Mouse (Mus musculus): ENCODE results near the gene Arhgef3. TPM values are rescaled to one million over a fixed set of nuclear protein-coding genes. Genes with fewer than 3 reads are reported as not detected.
"Not testable (repeated sequence)": the region's sequence is repeated elsewhere in the genome, so short reads cannot be mapped to it uniquely, and the experiment has no call there.

The Arhgef3 gene
- polyA plus RNA-seq, 1 experiment from 2014 or later, result 5.4 TPM

DNA sequence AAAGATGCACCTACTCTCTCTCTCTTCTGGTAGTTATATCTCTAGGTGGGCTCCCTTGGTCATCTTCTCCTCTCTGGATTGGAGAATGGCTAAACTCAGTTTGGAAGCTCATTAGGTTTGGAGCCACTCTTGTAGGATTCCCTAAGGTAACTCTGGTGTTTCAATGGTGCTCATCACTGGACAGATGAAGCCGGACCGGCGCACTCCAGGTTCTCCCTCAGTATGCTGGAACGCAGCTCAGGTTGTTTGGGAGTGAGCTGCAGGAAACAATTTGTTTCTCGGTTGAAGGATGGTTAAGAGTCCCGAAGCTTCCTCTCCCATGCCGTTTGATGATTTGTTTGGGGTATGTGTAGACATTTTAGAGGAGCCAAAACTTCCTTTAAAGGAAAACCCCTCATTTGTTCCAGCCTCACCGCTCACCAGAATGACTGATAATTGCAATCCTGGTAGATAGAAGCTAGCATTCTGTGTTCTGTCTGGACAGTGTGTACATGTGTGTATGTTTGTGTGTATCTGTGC lies 124.0 kb downstream of the Arhgef3 start:
- Histone ChIP-seq H3K9me3 (replicated peaks; ENCODE audit: control insufficient read depth, low read length) (no peaks in the 10 kb centered on the region), H3K27ac (replicated peaks; ENCODE audit: low read depth, low read length) (no peak overlapping the region), H3K9ac (replicated peaks; ENCODE audit: low read length) (no peak overlapping the region), H3K4me2 (ENCODE audit: low read depth, low read length) (no peak overlapping the region), H3K27me3 (ENCODE audit: control insufficient read depth, insufficient read depth, low read length) (no peaks in the 10 kb centered on the region), H3K4me1 (ENCODE audit: control insufficient read depth, insufficient read depth, low read length) (no peaks in the 10 kb centered on the region), H3K36me3 (replicated peaks; ENCODE audit: control insufficient read depth, insufficient read depth, low read depth, low read length) (no peaks in the 10 kb centered on the region), H3K4me3 (ENCODE audit: low read depth, low read length) (no peak overlapping the region)
- DNase-seq (ENCODE audit: low spot score) (no peak), ATAC-seq (replicated peaks; ENCODE audit: insufficient number of reproducible peaks, low FRiP score, low TSS enrichment, low read depth) (no peak)
- 78% methylated on average over 8 of the region's 8 CpGs for WGBS

DNA sequence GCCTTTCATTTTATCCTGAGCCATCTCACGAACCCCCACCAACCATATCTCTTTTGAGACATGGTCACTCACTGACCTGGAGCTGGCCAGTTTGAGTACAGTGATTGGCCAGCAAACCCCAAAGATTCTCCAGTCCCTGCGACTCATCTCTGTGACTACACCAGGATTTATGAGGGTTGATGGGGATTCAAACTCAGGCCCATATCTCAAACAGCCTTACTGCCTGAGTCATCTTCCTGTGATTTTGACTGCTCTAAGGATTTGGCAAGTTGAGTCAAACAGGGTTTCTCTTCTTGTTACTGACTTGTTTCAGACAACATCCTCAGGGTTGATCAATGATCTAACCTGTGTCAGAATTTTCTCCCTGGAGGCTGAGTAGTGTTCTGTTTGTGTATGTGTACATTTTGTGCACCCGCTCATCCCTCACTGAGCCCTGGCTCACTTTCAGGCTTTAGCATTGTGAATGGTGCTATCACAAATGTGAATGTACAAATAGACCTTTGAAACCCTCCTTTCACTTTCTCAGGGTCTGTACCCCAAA lies 124.9 kb downstream of the Arhgef3 start:
- 82% methylated on average over 3 of the region's 3 CpGs for WGBS
- Histone ChIP-seq H3K27me3 (ENCODE audit: control insufficient read depth, insufficient read depth, low read length) (no peaks in the 10 kb centered on the region), H3K9me3 (replicated peaks; ENCODE audit: control insufficient read depth, low read length) (no peaks in the 10 kb centered on the region), H3K4me3 (ENCODE audit: low read depth, low read length) (no peak overlapping the region), H3K36me3 (replicated peaks; ENCODE audit: control insufficient read depth, insufficient read depth, low read depth, low read length) (no peaks in the 10 kb centered on the region), H3K9ac (replicated peaks; ENCODE audit: low read length) (no peak overlapping the region), H3K4me2 (ENCODE audit: low read depth, low read length) (no peak overlapping the region), H3K27ac (replicated peaks; ENCODE audit: low read depth, low read length) (no peak overlapping the region), H3K4me1 (ENCODE audit: control insufficient read depth, insufficient read depth, low read length) (no peaks in the 10 kb centered on the region)
- no peak for ATAC-seq (replicated peaks; ENCODE audit: insufficient number of reproducible peaks, low FRiP score, low TSS enrichment, low read depth)
- DNase-seq (ENCODE audit: low spot score), result no peak

DNA sequence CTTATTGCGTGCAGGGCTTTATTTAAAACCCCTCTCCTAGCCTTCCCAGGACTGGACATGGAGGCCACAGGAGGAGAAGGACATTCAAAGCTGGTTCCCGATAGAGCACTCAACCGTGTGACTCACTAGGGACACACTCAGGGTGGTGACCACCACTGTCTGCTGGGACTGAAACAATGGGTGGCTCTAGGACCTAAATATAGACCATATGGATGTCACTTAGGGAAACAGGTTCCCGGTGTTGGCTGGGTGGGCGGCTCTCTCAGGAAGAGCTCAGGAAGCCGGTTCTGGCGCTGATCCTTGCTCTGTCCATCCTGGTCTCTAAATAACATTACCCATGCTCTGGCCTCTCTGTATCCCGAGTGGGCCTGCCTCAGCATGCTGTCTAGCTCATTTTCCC lies 127.6 kb downstream of the Arhgef3 start:
- DNase-seq (ENCODE audit: low spot score), result no peak

DNA sequence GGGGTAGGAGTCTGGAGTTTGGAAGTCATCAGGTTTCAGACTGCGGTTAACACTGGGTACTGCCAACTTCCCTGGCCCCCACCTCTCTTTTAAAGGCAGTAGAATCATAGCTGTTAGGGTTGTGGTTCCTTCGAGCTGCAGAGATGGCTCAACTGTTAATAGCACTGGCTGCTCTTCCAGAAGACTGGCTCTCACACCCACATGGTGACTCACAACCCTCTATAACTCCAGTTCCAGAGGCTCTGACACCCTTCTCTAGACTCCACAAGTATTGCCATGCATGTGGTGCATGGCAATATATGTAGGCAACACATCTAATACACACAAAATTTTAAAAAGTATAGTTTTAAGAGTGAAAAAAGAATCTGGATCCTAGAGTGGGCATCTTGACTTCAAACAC lies 128.1 kb downstream of the Arhgef3 start:
- WGBS, result 86% methylated on average over 2 of the region's 2 CpGs
- DNase-seq (ENCODE audit: low spot score) (no peak), ATAC-seq (replicated peaks; ENCODE audit: insufficient number of reproducible peaks, low FRiP score, low TSS enrichment, low read depth) (no peak)
- H3K4me1 ChIP-seq (ENCODE audit: control insufficient read depth, insufficient read depth, low read length), result no peaks in the 10 kb centered on the region
- no peaks in the 10 kb centered on the region for H3K36me3 ChIP-seq (replicated peaks; ENCODE audit: control insufficient read depth, insufficient read depth, low read depth, low read length)
- H3K4me3 ChIP-seq (ENCODE audit: low read depth, low read length), result no peak overlapping the region
- no peak overlapping the region for H3K4me2 ChIP-seq (ENCODE audit: low read depth, low read length)
- no peaks in the 10 kb centered on the region for H3K9me3 ChIP-seq (replicated peaks; ENCODE audit: control insufficient read depth, low read length)
- no peak overlapping the region for H3K9ac ChIP-seq (replicated peaks; ENCODE audit: low read length)
- H3K27me3 ChIP-seq (ENCODE audit: control insufficient read depth, insufficient read depth, low read length), result no peaks in the 10 kb centered on the region
- no peak overlapping the region for H3K27ac ChIP-seq (replicated peaks; ENCODE audit: low read depth, low read length)

More for the DNA sequence above, 127.6 kb downstream of the Arhgef3 start:
- no peak overlapping the region for H3K4me3 ChIP-seq (ENCODE audit: low read depth, low read length)
- no peak for ATAC-seq (replicated peaks; ENCODE audit: insufficient number of reproducible peaks, low FRiP score, low TSS enrichment, low read depth)
- no peaks in the 10 kb centered on the region for H3K9me3 ChIP-seq (replicated peaks; ENCODE audit: control insufficient read depth, low read length)
- WGBS, result 90% methylated on average over 8 of the region's 8 CpGs
- no peaks in the 10 kb centered on the region for H3K27me3 ChIP-seq (ENCODE audit: control insufficient read depth, insufficient read depth, low read length)
- H3K9ac ChIP-seq (replicated peaks; ENCODE audit: low read length), result no peak overlapping the region
- no peaks in the 10 kb centered on the region for H3K4me1 ChIP-seq (ENCODE audit: control insufficient read depth, insufficient read depth, low read length)
- no peaks in the 10 kb centered on the region for H3K36me3 ChIP-seq (replicated peaks; ENCODE audit: control insufficient read depth, insufficient read depth, low read depth, low read length)
- H3K4me2 ChIP-seq (ENCODE audit: low read depth, low read length), result no peak overlapping the region
- no peak overlapping the region for H3K27ac ChIP-seq (replicated peaks; ENCODE audit: low read depth, low read length)

DNA sequence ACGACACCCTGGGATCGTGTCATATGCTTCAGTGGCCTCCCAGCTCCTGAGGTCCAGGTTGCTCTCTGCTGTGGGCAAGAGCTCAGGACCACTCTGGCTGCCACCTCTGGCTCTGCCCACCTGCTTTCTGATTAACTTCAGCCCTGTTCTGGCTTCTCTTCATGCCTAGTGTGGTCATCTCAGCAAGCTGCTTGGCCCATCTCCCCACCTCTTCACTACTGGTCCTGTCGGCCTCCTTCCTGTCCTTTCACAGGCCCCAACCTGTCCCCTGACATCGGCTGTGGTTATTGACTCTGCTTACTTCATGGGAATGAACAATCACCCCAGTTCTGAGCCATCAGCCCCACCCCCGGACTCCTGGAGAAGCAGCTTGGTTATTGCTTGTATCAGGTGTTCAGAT lies 128.9 kb downstream of the Arhgef3 start:
- H3K36me3 ChIP-seq (replicated peaks; ENCODE audit: control insufficient read depth, insufficient read depth, low read depth, low read length), result no peaks in the 10 kb centered on the region
- H3K4me1 ChIP-seq (ENCODE audit: control insufficient read depth, insufficient read depth, low read length), result no peaks in the 10 kb centered on the region
- no peak overlapping the region for H3K4me3 ChIP-seq (ENCODE audit: low read depth, low read length)
- H3K27me3 ChIP-seq (ENCODE audit: control insufficient read depth, insufficient read depth, low read length), result no peaks in the 10 kb centered on the region
- H3K4me2 ChIP-seq (ENCODE audit: low read depth, low read length), result no peak overlapping the region
- 86% methylated on average over 5 of the region's 5 CpGs for WGBS
- DNase-seq (ENCODE audit: low spot score), result no peak
- no peak for ATAC-seq (replicated peaks; ENCODE audit: insufficient number of reproducible peaks, low FRiP score, low TSS enrichment, low read depth)
- no peak overlapping the region for H3K27ac ChIP-seq (replicated peaks; ENCODE audit: low read depth, low read length)
- no peaks in the 10 kb centered on the region for H3K9me3 ChIP-seq (replicated peaks; ENCODE audit: control insufficient read depth, low read length)
- no peak overlapping the region for H3K9ac ChIP-seq (replicated peaks; ENCODE audit: low read length)

DNA sequence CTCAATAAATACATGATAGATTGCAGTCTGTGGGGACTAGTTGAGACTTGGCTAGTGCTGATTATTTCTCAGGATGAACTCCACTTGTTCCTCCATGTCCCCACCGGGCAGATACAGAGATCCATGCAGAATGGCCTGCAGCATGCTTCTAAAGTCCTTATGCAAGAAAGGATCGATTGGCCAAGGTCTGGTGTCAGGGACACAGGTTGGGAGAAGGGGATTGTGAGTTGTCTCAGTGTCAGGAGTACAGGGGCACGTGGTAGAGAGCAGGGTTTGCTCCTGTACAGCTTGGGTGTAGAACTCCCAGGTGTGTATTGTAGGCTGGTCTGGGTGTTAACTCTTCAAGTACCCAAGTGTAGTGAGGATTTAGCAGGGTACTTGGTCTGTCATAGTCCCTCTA lies 130.2 kb downstream of the Arhgef3 start:
- Histone ChIP-seq H3K9me3 (replicated peaks; ENCODE audit: control insufficient read depth, low read length) (no peaks in the 10 kb centered on the region), H3K4me3 (ENCODE audit: low read depth, low read length) (no peak overlapping the region), H3K36me3 (replicated peaks; ENCODE audit: control insufficient read depth, insufficient read depth, low read depth, low read length) (no peaks in the 10 kb centered on the region), H3K4me2 (ENCODE audit: low read depth, low read length) (no peak overlapping the region), H3K27ac (replicated peaks; ENCODE audit: low read depth, low read length) (no peak overlapping the region), H3K27me3 (ENCODE audit: control insufficient read depth, insufficient read depth, low read length) (no peaks in the 10 kb centered on the region), H3K4me1 (ENCODE audit: control insufficient read depth, insufficient read depth, low read length) (no peaks in the 10 kb centered on the region), H3K9ac (replicated peaks; ENCODE audit: low read length) (no peak overlapping the region)
- 67% methylated on average over 3 of the region's 3 CpGs for WGBS
- ATAC-seq (replicated peaks; ENCODE audit: insufficient number of reproducible peaks, low FRiP score, low TSS enrichment, low read depth), result no peak
- no peak for DNase-seq (ENCODE audit: low spot score)

DNA sequence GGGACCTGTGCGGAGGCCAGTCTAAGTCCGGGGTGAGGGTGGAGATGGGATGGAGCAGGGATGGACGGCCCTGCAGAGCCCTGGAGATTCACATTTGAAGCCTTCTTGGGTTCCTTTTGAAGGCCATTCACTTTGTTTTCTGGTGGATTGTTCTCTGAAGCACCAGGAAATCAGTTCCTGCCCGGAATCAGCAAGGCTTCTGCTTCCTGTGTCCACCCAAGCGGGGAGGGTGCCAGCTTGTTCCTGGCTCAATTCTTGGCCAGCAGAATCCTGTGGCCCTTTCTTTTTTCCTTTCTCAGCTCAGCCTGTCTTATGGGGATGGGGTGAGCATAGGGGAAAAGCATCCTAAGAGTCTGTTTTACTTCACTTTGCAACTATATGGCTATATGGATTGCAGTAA lies 131.7 kb downstream of the Arhgef3 start:
- no peak for DNase-seq (ENCODE audit: low spot score)
- H3K27me3 ChIP-seq (ENCODE audit: control insufficient read depth, insufficient read depth, low read length), result no peaks in the 10 kb centered on the region
- H3K27ac ChIP-seq (replicated peaks; ENCODE audit: low read depth, low read length), result no peak overlapping the region
- no peak overlapping the region for H3K4me2 ChIP-seq (ENCODE audit: low read depth, low read length)
- 85% methylated on average over 5 of the region's 5 CpGs for WGBS
- H3K4me3 ChIP-seq (ENCODE audit: low read depth, low read length), result no peak overlapping the region
- no peaks in the 10 kb centered on the region for H3K9me3 ChIP-seq (replicated peaks; ENCODE audit: control insufficient read depth, low read length)
- no peaks in the 10 kb centered on the region for H3K36me3 ChIP-seq (replicated peaks; ENCODE audit: control insufficient read depth, insufficient read depth, low read depth, low read length)
- no peaks in the 10 kb centered on the region for H3K4me1 ChIP-seq (ENCODE audit: control insufficient read depth, insufficient read depth, low read length)
- no peak overlapping the region for H3K9ac ChIP-seq (replicated peaks; ENCODE audit: low read length)
- no peak for ATAC-seq (replicated peaks; ENCODE audit: insufficient number of reproducible peaks, low FRiP score, low TSS enrichment, low read depth)

DNA sequence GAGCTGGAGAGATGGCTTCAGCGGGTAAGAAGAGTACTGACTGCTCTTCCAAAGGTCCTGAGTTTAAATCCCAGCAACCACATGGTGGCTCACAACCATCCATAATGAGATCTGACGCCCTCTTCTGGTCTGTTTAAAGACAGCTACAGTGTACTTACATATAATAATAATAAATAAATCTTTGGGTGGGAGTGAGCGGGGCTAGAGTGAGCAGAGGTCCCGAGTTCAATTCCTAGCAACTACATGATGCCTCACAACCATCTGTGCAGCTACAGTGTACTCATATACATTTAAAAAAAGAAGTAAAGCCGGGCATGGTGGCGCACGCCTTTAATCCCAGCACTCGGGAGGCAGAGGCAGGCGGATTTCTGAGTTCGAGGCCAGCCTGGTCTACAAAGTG lies 132.2 kb downstream of the Arhgef3 start:
- H3K9ac ChIP-seq (replicated peaks; ENCODE audit: low read length); H3K9me3 ChIP-seq (replicated peaks; ENCODE audit: control insufficient read depth, low read length); H3K4me2 ChIP-seq (ENCODE audit: low read depth, low read length); ATAC-seq (replicated peaks; ENCODE audit: insufficient number of reproducible peaks, low FRiP score, low TSS enrichment, low read depth); H3K27ac ChIP-seq (replicated peaks; ENCODE audit: low read depth, low read length); H3K4me3 ChIP-seq (ENCODE audit: low read depth, low read length); H3K27me3 ChIP-seq (ENCODE audit: control insufficient read depth, insufficient read depth, low read length); DNase-seq (ENCODE audit: low spot score); H3K36me3 ChIP-seq (replicated peaks; ENCODE audit: control insufficient read depth, insufficient read depth, low read depth, low read length); H3K4me1 ChIP-seq (ENCODE audit: control insufficient read depth, insufficient read depth, low read length): not testable (repeated sequence)
- WGBS, result 88% methylated on average over 10 of the region's 10 CpGs
